ENCODE assay signal across 22 mouse cellular contexts in genomic region chr8:92628711-92629650, GRCm38 (mm10). TPM values are rescaled to one million over a fixed set of nuclear protein-coding genes. Genes with fewer than 3 reads are reported as not detected.
A peak's percentile ranks its signal among the peaks of the same experiment; 100 is the strongest.
DNase-seq lines count a peak whose midpoint lies in the region; ATAC-seq and TF ChIP-seq lines count a peak whose summit lies in the region.
"Had no signal": no experiment of that assay in that cellular context is flagged by ENCODE, and none has a peak within 500 bp of the region (broad histone marks: within the 10 kb centered on the region; RNA-seq: fewer than 3 reads in every experiment).

No protein-coding gene starts in this region.

- H3K27ac ChIP-seq in forebrain, embryonic 16.5 days (ENCODE audit: low read length): no peak overlapping the region
- H3K27ac ChIP-seq in forebrain, embryonic 13.5 days: no peak overlapping the region
- H3K27ac ChIP-seq in midbrain, postnatal 0 days (ENCODE audit: low read depth, low read length): no peak overlapping the region
- no peak overlapping the region for H3K27ac ChIP-seq in midbrain, embryonic 13.5 days
- 0 out of 2 replicates have a peak overlapping the region, but pooled peaks have one; percentile 34 for H3K27ac ChIP-seq in embryonic facial prominence, embryonic 13.5 days
- H3K27ac ChIP-seq in heart, adult 2 months: no peak overlapping the region
- H3K27ac ChIP-seq in stomach, postnatal 0 days (replicated peaks): no peak overlapping the region
- H3K27ac ChIP-seq: hindbrain, embryonic 10.5 days; liver, embryonic 15.5 days had no signal

- 17% methylated on average over 14 of the region's 14 CpGs for WGBS in forebrain, embryonic 16.5 days
- WGBS in forebrain, embryonic 13.5 days: 30% methylated on average over 14 of the region's 14 CpGs
- 45% methylated on average over 14 of the region's 14 CpGs for WGBS in midbrain, postnatal 0 days
- WGBS in midbrain, embryonic 13.5 days: 59% methylated on average over 14 of the region's 14 CpGs
- WGBS in embryonic facial prominence, embryonic 13.5 days: 33% methylated on average over 14 of the region's 14 CpGs
- WGBS in heart, adult 2 months: 59% methylated on average over 14 of the region's 14 CpGs
- WGBS in stomach, postnatal 0 days: 73% methylated on average over 14 of the region's 14 CpGs

- no peak for TF ChIP-seq EP300 in heart, adult 2 months (IDR thresholded peaks at IDR 0.05; ENCODE audit: insufficient read depth, low read depth, low read length)
- TF ChIP-seq EP300 in stomach, postnatal 0 days (optimal IDR thresholded peaks at IDR 0.05): no peak

- TF ChIP-seq POLR2A in heart, adult 2 months (IDR thresholded peaks at IDR 0.05; ENCODE audit: insufficient read depth, low read depth, low read length): no peak

- H3K9me3 ChIP-seq in forebrain, embryonic 16.5 days (ENCODE audit: control insufficient read depth, low read length): no peaks in the 10 kb centered on the region
- H3K9me3 ChIP-seq in forebrain, embryonic 13.5 days (replicated peaks): no peaks in the 10 kb centered on the region
- no peaks in the 10 kb centered on the region for H3K9me3 ChIP-seq in midbrain, postnatal 0 days (ENCODE audit: low read length)
- no peaks in the 10 kb centered on the region for H3K9me3 ChIP-seq in midbrain, embryonic 13.5 days
- H3K9me3 ChIP-seq in embryonic facial prominence, embryonic 13.5 days: peaks cover 3% of the 10 kb centered on the region; the same call in 1 of the 2 replicates
- H3K9me3 ChIP-seq in stomach, postnatal 0 days (ENCODE audit: control insufficient read depth, low read length): no peaks in the 10 kb centered on the region
- H3K9me3 ChIP-seq: hindbrain, embryonic 10.5 days; liver, embryonic 15.5 days had no signal

- no peak for TF ChIP-seq CTCF in midbrain, postnatal 0 days (IDR thresholded peaks at IDR 0.05)
- TF ChIP-seq CTCF in heart, adult 2 months (IDR thresholded peaks at IDR 0.05): no peak
- TF ChIP-seq CTCF in stomach, postnatal 0 days (IDR thresholded peaks at IDR 0.05; ENCODE audit: low read depth): no peak

- DNase-seq in midbrain, postnatal 0 days (ENCODE audit: low spot score): peak; percentile 49
- peak; percentile 92 for DNase-seq in retina, postnatal 1 day
- no peak for DNase-seq in heart, adult 2 months
- DNase-seq in stomach, postnatal 0 days (ENCODE audit: low spot score): no peak
- DNase-seq: cerebellum, adult 8-10 months; gastrocnemius, postnatal 25 days; kidney, adult 11 months; kidney, postnatal 36 days; lung, postnatal 14 days; thymus, postnatal 4 days had no signal

- H3K9ac ChIP-seq in forebrain, embryonic 16.5 days (replicated peaks; ENCODE audit: low read depth, low read length): no peak overlapping the region
- no peak overlapping the region for H3K9ac ChIP-seq in forebrain, embryonic 13.5 days
- H3K9ac ChIP-seq in midbrain, postnatal 0 days (replicated peaks; ENCODE audit: low read length, poor library complexity, severe bottlenecking): no peak overlapping the region
- H3K9ac ChIP-seq in midbrain, embryonic 13.5 days (replicated peaks): no peak overlapping the region
- H3K9ac ChIP-seq in embryonic facial prominence, embryonic 13.5 days: no peak overlapping the region
- no peak overlapping the region for H3K9ac ChIP-seq in heart, adult 2 months (ENCODE audit: low read depth, low read length)
- no peak overlapping the region for H3K9ac ChIP-seq in stomach, postnatal 0 days (ENCODE audit: low read length)
- H3K9ac ChIP-seq: liver, embryonic 15.5 days had no signal

- H3K4me1 ChIP-seq in forebrain, embryonic 16.5 days (replicated peaks; ENCODE audit: control insufficient read depth, insufficient read depth, low read length): peaks cover 7% of the 10 kb centered on the region; the same call in 1 of the 2 replicates
- H3K4me1 ChIP-seq in forebrain, embryonic 13.5 days: no peaks in the 10 kb centered on the region
- no peaks in the 10 kb centered on the region for H3K4me1 ChIP-seq in midbrain, postnatal 0 days (ENCODE audit: insufficient read depth, low read length)
- H3K4me1 ChIP-seq in midbrain, embryonic 13.5 days (replicated peaks): no peaks in the 10 kb centered on the region
- peaks cover 14% of the 10 kb centered on the region for H3K4me1 ChIP-seq in embryonic facial prominence, embryonic 13.5 days
- H3K4me1 ChIP-seq in heart, adult 2 months (ENCODE audit: control insufficient read depth, insufficient read depth, low read length): no peaks in the 10 kb centered on the region
- no peaks in the 10 kb centered on the region for H3K4me1 ChIP-seq in stomach, postnatal 0 days (replicated peaks; ENCODE audit: control insufficient read depth, insufficient read depth)
- H3K4me1 ChIP-seq: hindbrain, embryonic 10.5 days; liver, embryonic 15.5 days had no signal

- 0 out of 2 replicates have a peak overlapping the region, but pooled peaks have one; percentile 9 for H3K4me2 ChIP-seq in forebrain, embryonic 16.5 days (ENCODE audit: low read length)
- no peak overlapping the region for H3K4me2 ChIP-seq in forebrain, embryonic 13.5 days
- no peak overlapping the region for H3K4me2 ChIP-seq in midbrain, postnatal 0 days (ENCODE audit: low read depth, low read length, poor library complexity, severe bottlenecking)
- H3K4me2 ChIP-seq in midbrain, embryonic 13.5 days (replicated peaks): no peak overlapping the region
- H3K4me2 ChIP-seq in embryonic facial prominence, embryonic 13.5 days: peak overlapping the region; percentile 5; the same call in 1 of the 2 replicates
- no peak overlapping the region for H3K4me2 ChIP-seq in stomach, postnatal 0 days (replicated peaks; ENCODE audit: low read depth)
- H3K4me2 ChIP-seq: liver, embryonic 15.5 days had no signal

- no peaks in the 10 kb centered on the region for H3K27me3 ChIP-seq in forebrain, embryonic 16.5 days (replicated peaks; ENCODE audit: control insufficient read depth, insufficient read depth, low read length)
- no peaks in the 10 kb centered on the region for H3K27me3 ChIP-seq in forebrain, embryonic 13.5 days
- H3K27me3 ChIP-seq in midbrain, postnatal 0 days (ENCODE audit: insufficient read depth, low read length): no peaks in the 10 kb centered on the region
- no peaks in the 10 kb centered on the region for H3K27me3 ChIP-seq in midbrain, embryonic 13.5 days
- peaks cover 19% of the 10 kb centered on the region for H3K27me3 ChIP-seq in embryonic facial prominence, embryonic 13.5 days
- H3K27me3 ChIP-seq in heart, adult 2 months (ENCODE audit: control insufficient read depth, insufficient read depth, low read length): no peaks in the 10 kb centered on the region
- H3K27me3 ChIP-seq in stomach, postnatal 0 days (ENCODE audit: control insufficient read depth, insufficient read depth, low read length): no peaks in the 10 kb centered on the region
- H3K27me3 ChIP-seq: liver, embryonic 15.5 days had no signal

- H3K79me2 ChIP-seq in heart, adult 2 months (replicated peaks; ENCODE audit: control insufficient read depth, insufficient read depth, low read length): no peaks in the 10 kb centered on the region

- no peaks in the 10 kb centered on the region for H3K36me3 ChIP-seq in forebrain, embryonic 16.5 days (ENCODE audit: control insufficient read depth, insufficient read depth)
- H3K36me3 ChIP-seq in forebrain, embryonic 13.5 days (ENCODE audit: poor library complexity, severe bottlenecking): no peaks in the 10 kb centered on the region
- H3K36me3 ChIP-seq in midbrain, postnatal 0 days (ENCODE audit: insufficient read depth, low read length): no peaks in the 10 kb centered on the region
- no peaks in the 10 kb centered on the region for H3K36me3 ChIP-seq in midbrain, embryonic 13.5 days
- no peaks in the 10 kb centered on the region for H3K36me3 ChIP-seq in embryonic facial prominence, embryonic 13.5 days
- no peaks in the 10 kb centered on the region for H3K36me3 ChIP-seq in heart, adult 2 months (ENCODE audit: control insufficient read depth, insufficient read depth, low read length)
- no peaks in the 10 kb centered on the region for H3K36me3 ChIP-seq in stomach, postnatal 0 days (ENCODE audit: control insufficient read depth, insufficient read depth, low read length)
- H3K36me3 ChIP-seq: hindbrain, embryonic 10.5 days; liver, embryonic 15.5 days had no signal

- intact Hi-C loops in heart, adult 2 months (cut with DNase I): no loop called here

- no peak overlapping the region for H3K4me3 ChIP-seq in forebrain, embryonic 16.5 days (replicated peaks; ENCODE audit: low read length)
- H3K4me3 ChIP-seq in forebrain, embryonic 13.5 days: no peak overlapping the region
- no peak overlapping the region for H3K4me3 ChIP-seq in midbrain, postnatal 0 days (ENCODE audit: low read depth, low read length)
- no peak overlapping the region for H3K4me3 ChIP-seq in midbrain, embryonic 13.5 days (replicated peaks)
- H3K4me3 ChIP-seq in embryonic facial prominence, embryonic 13.5 days: no peak overlapping the region
- no peak overlapping the region for H3K4me3 ChIP-seq in heart, adult 2 months
- no peak overlapping the region for H3K4me3 ChIP-seq in stomach, postnatal 0 days (ENCODE audit: low read depth, low read length)
- H3K4me3 ChIP-seq: hindbrain, embryonic 10.5 days; liver, embryonic 15.5 days; myocyte had no signal

- no peak for ATAC-seq in forebrain, embryonic 16.5 days
- ATAC-seq in forebrain, embryonic 13.5 days: no peak
- no peak for ATAC-seq in midbrain, postnatal 0 days (ENCODE audit: low FRiP score)
- ATAC-seq in midbrain, embryonic 13.5 days: no peak
- ATAC-seq in embryonic facial prominence, embryonic 13.5 days (ENCODE audit: insufficient number of reproducible peaks, insufficient read depth, low FRiP score, low TSS enrichment, low read depth): no peak
- no peak for ATAC-seq in stomach, postnatal 0 days (ENCODE audit: low FRiP score, low TSS enrichment)
- ATAC-seq: CD4-positive, CD25-positive, alpha-beta regulatory T cell, adult 4 months; Patski had no signal

RNA-seq across cellular contexts. Expression of gene Irx6, which starts 45.1 kb away (rescaled TPM):
- 0.14 and 0.16 TPM in 2 replicates for polyA plus RNA-seq in forebrain, embryonic 16.5 days (2015; fragmentation: Nextera tagmentation; extraction: Ambion mirVana)
- polyA plus RNA-seq in forebrain, embryonic 13.5 days (2015; fragmentation: Nextera tagmentation; extraction: Ambion mirVana): 0.27 and 0.69 TPM in 2 replicates
- total RNA-seq in midbrain, postnatal 0 days (2014; rRNA removed): 4.4 and 6.6 TPM in 2 replicates
- polyA plus RNA-seq in midbrain, postnatal 0 days (2015; fragmentation: Nextera tagmentation; extraction: Ambion mirVana): 4.0 and 5.4 TPM in 2 replicates
- polyA plus RNA-seq in midbrain, embryonic 13.5 days (2015; fragmentation: Nextera tagmentation; extraction: Ambion mirVana): 4.0 and 6.6 TPM in 2 replicates
- polyA plus RNA-seq in embryonic facial prominence, embryonic 13.5 days (2015; fragmentation: Nextera tagmentation; extraction: Ambion mirVana): 1.0 and 1.1 TPM in 2 replicates
- total RNA-seq in heart, adult 2 months (2021): not detected
- 0.04 TPM in 1 of 2 replicates, not detected in the other for polyA plus RNA-seq in heart, adult 2 months (2012; rRNA removed)
- polyA plus RNA-seq in stomach, postnatal 0 days (2015; fragmentation: Nextera tagmentation; extraction: Ambion mirVana): not detected in 2 replicates
- total RNA-seq: gastrocnemius, postnatal 25 days; megakaryocyte-erythroid progenitor cell, adult 5-6 weeks; neutrophil, adult 5-6 weeks had no signal
- polyA plus RNA-seq: CD4-positive, CD25-positive, alpha-beta regulatory T cell, adult 4 months; liver, embryonic 15.5 days; myocyte; Patski; testis, adult 2 months had no signal

Comparison
In these comparisons a context has a peak if more than half of its experiments do, and no peak if none do; other contexts are left out.
1. H3K4me2 ChIP-seq: peak in forebrain, embryonic 16.5 days (single experiment) and embryonic facial prominence, embryonic 13.5 days (single experiment); none in forebrain, embryonic 13.5 days (single experiment), midbrain, postnatal 0 days (single experiment), midbrain, embryonic 13.5 days (single experiment) and stomach, postnatal 0 days (single experiment).
2. DNase-seq: peak in midbrain, postnatal 0 days (single experiment) and retina, postnatal 1 day (single experiment); none in heart, adult 2 months (0 of 2) and stomach, postnatal 0 days (single experiment).